Mouse (Mus musculus) cerebellum, adult 18-20 months (tissue): ENCODE measurements around the gene Ltbp1.
A peak's percentile ranks its signal among the peaks of the same experiment; 100 is the strongest.

ENCODE experiments used
- DNase-seq, 2 experiments: peaks; one replicate each; pipeline ENCODE4 v3.0.0; 2021

The Ltbp1 gene

GRCm38 (mm10) chr17:75370120-75370519 is 364.8 kb downstream of the Ltbp1 start:
- DNase-seq: no peak

- DNase-seq: no peak
These were observed 366.3 kb downstream of the Ltbp1 start for GRCm38 (mm10) chr17:75371650-75372049.

- peak; percentile 7 to 10 for DNase-seq
These were observed 367.0 kb downstream of the Ltbp1 start for GRCm38 (mm10) chr17:75372371-75372770.

GRCm38 (mm10) chr17:75374287-75375024 is 369.1 kb downstream of the Ltbp1 start:
- no peak for DNase-seq

- no peak for DNase-seq
These were observed 373.0 kb downstream of the Ltbp1 start for GRCm38 (mm10) chr17:75378256-75378871.

GRCm38 (mm10) chr17:75380167-75380566 is 374.8 kb downstream of the Ltbp1 start:
- no peak for DNase-seq

GRCm38 (mm10) chr17:75388402-75388801 is 383.0 kb downstream of the Ltbp1 start:
- DNase-seq: no peak

- DNase-seq: no peak
These were observed 384.8 kb downstream of the Ltbp1 start for GRCm38 (mm10) chr17:75390142-75390541.

GRCm38 (mm10) chr17:75391429-75392192 is 386.2 kb downstream of the Ltbp1 start:
- DNase-seq: no peak

- no peak for DNase-seq
These were observed 401.0 kb downstream of the Ltbp1 start for GRCm38 (mm10) chr17:75406405-75406804.

GRCm38 (mm10) chr17:75416861-75417260 is 411.5 kb downstream of the Ltbp1 start:
- no peak for DNase-seq

- DNase-seq: no peak
These were observed 428.8 kb downstream of the Ltbp1 start for GRCm38 (mm10) chr17:75434152-75434551.

- DNase-seq: no peak
These were observed 429.5 kb downstream of the Ltbp1 start for GRCm38 (mm10) chr17:75434871-75435270.

- DNase-seq: no peak
These were observed 430.2 kb downstream of the Ltbp1 start, which contains the start of gene Rasgrp3 for GRCm38 (mm10) chr17:75435599-75435998. Gene Rasgrp3, plus strand, starts transcription at chr17:75435896.

GRCm38 (mm10) chr17:75436095-75436494 is 430.7 kb downstream of the Ltbp1 start:
- no peak for DNase-seq

- no peak for DNase-seq
These were observed 431.5 kb downstream of the Ltbp1 start for GRCm38 (mm10) chr17:75436819-75437218.

GRCm38 (mm10) chr17:75437239-75437750 is 431.9 kb downstream of the Ltbp1 start:
- DNase-seq: no peak

GRCm38 (mm10) chr17:75438162-75438561 is 432.8 kb downstream of the Ltbp1 start:
- no peak for DNase-seq

- no peak for DNase-seq
These were observed 433.7 kb downstream of the Ltbp1 start for GRCm38 (mm10) chr17:75439062-75439461.

GRCm38 (mm10) chr17:75440619-75441018 is 435.3 kb downstream of the Ltbp1 start:
- DNase-seq: no peak

- no peak for DNase-seq
These were observed 436.0 kb downstream of the Ltbp1 start for GRCm38 (mm10) chr17:75441260-75441830.
